Mouse (Mus musculus) MEL-GATA-1-ER (cell line): ENCODE measurements around the gene Myo1a.
A peak's percentile ranks its signal among the peaks of the same experiment; 100 is the strongest.

Experiments
- DNase-seq: peaks from one replicate; pipeline ENCODE4 v3.0.0-alpha.2; 2012; ENCODE audit warnings: low read depth; ENCODE audit errors: extremely low read depth

Gene Myo1a

GRCm38 (mm10) chr10:127725136-127725535 is 20.2 kb downstream of the Myo1a start:
- DNase-seq: no peak

DNA sequence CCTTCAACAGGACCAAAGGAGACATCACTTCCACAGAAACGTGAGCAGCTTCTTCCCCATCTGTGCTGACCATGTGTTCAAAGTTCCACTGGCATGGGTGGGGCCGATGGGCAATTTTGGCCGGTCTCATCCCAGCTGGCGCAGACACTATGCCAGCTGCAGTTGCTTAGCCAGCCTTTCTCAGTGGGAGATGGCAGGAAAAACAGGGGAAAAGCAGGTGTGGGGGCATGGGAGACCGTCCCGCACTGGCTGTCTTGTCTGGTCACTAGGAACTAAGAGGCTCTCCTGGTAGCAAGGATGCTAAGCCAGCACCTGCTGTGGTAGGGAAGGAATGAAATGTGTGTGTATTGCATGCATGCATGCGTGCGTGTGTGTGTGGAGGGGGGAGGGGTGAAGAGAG is 23.5 kb downstream of the Myo1a start:
- no peak for DNase-seq

GRCm38 (mm10) chr10:127730285-127730932 is 25.4 kb downstream of the Myo1a start:
- DNase-seq: no peak

DNA sequence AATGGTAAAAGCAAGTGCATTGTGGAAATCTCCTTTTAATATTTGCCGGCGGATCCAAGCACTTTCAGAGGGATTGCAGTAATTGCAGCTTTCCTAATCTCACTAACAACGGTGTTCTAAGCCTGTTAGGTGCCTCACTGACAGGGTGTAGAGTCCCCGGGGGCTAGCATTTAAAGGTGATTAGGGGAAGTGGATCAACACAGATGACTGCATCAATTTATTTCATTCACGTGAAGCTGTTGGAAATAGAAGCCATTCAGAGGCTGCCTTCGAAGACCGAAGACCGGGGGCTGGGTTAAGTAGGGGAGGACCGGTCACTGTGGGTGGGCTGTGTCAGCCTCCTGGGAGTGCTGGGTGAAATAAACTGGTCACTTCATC is 26.0 kb downstream of the Myo1a start:
- DNase-seq: no peak

DNA sequence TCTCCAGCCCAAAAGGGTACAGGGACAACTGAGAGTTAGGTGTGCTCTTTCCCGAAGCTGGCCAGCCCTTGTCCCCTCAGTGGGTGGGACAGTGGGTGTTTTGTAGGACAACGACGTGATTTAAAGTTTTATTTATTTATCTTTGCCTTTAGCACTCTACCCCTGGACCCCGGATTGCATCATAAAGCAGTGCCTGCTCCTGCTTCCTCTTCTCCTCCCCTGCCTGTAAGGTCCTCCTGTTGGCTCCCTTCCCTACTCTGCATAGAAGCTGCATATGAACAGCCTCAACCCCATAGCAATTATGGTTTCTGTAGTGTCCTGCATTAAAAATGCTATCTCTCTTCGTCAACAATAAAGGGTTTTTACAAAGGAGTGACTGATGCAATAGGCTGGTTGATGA is 26.4 kb downstream of the Myo1a start:
- no peak for DNase-seq

- no peak for DNase-seq
These were observed 29.5 kb downstream of the Myo1a start for GRCm38 (mm10) chr10:127734434-127734833.

GRCm38 (mm10) chr10:127736266-127736665 is 31.3 kb downstream of the Myo1a start:
- no peak for DNase-seq

DNA sequence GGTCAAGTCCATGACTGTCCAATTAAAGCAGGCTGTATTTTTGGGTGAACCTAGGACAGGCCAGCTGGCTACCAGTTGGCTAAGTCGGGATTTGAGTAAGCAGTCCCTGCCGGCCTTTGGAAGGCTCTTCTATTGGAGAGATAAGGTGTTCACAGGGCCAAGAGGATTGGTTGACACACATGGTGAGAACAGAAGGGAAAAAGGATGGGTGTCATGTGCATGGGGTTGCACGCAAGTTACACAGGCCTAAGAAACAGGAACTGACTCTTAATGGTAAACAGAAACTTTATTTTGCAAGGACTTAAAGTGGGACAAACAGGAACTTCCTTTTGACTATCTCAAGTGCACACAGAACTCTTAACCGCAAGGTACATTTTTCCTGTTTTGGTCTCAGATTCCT is 31.9 kb downstream of the Myo1a start:
- peak; percentile 88 for DNase-seq

DNA sequence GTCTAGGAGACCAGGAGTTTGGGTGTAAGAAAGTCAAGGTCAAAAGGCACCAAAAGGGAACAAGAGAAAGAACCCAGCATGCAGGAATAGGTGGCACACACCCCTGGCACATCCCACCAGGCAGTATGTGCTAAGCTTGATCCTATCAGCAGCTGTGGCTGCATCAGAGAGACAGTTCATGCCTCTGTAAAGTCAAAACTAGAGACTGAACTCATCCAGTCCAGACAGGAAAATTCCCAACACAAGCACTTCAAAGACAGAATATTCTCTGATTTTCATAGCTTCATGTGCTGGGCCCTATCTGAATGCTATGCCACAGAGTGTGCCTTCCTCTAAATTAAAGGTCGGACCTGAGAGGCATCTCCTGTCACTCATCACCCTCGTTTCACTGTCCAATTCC is 32.6 kb downstream of the Myo1a start:
- DNase-seq: no peak

GRCm38 (mm10) chr10:127738151-127738882 is 33.3 kb downstream of the Myo1a start:
- DNase-seq: peak; percentile 70

GRCm38 (mm10) chr10:127739083-127739660 is 34.2 kb downstream of the Myo1a start, which contains the start of gene Zbtb39:
TSS of gene Zbtb39 (plus strand) at chr10:127739538.
- DNase-seq: no peak

GRCm38 (mm10) chr10:127739661-127740161 is 34.7 kb downstream of the Myo1a start:
- no peak for DNase-seq

- no peak for DNase-seq
These were observed 39.7 kb downstream of the Myo1a start for GRCm38 (mm10) chr10:127744661-127745060.

- no peak for DNase-seq
These were observed 40.9 kb downstream of the Myo1a start for GRCm38 (mm10) chr10:127745886-127746285.

GRCm38 (mm10) chr10:127747254-127747653 is 42.3 kb downstream of the Myo1a start:
- no peak for DNase-seq

DNA sequence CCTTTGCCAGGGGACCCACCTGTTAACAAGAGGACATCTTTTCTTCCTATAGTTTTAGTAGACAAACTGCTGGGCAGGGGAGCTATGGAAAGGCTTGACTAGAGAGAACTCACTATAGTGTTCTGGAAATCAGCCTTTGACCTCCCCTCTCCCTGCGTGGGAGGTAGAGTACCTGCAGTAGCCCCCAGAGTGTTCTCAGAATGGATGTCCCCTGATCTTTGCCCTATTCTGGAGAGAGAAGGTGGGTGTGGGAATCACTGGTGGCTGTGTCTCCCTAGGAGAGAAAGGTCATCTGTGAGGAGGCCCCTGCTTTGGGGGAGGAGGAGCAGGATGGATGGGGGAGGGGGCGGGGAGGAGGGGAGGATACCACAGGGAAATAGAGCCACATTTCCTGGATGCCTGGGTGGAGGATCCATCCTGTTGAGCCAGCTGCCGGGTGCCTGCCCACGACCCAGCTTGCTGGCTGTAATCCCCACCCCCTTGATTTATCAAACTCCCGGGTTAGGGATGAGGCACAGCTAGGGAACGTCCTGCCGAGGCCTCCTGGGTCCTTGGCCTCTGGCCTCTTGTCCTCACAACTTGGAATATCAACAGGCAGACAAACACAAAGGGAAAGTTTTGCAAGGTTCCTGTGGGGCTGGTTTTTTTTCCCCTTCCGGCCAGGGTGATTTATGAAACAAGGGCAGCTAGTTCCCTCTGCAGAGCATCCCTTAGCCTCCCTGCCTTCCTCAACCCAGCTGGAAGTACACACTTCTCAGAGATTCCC is 44.1 kb downstream of the Myo1a start:
- no peak for DNase-seq

DNA sequence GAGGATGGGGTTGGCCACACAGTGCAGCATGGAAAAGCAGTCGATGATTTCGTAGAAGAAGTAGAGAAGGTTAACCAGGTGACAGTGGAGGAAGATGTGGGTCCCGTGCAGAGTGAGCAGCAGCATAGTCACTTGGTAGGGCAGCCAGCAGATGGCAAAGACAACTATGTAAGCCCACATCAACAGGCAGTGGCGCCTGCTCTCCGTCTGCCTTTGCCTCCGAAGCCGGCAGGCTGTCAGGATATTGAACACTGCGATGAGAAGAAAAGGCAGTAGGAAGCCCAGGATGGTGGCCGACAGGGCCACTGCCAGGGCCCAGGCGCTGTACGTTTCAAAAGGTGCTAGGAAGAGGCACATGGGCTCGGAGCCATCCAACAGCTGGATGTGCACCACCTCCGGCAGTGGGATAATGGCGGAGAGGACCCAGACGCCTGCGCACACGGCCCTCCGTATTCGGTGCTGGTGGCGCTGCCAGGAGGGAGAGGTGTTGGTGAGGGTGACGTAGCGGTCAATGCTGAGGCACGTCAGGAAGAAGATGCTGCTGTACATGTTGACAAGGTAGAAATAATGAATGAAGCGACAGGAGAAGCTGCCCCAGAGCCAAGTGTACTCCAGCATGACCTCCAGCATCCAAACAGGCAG is 45.3 kb downstream of the Myo1a start:
- no peak for DNase-seq

DNA sequence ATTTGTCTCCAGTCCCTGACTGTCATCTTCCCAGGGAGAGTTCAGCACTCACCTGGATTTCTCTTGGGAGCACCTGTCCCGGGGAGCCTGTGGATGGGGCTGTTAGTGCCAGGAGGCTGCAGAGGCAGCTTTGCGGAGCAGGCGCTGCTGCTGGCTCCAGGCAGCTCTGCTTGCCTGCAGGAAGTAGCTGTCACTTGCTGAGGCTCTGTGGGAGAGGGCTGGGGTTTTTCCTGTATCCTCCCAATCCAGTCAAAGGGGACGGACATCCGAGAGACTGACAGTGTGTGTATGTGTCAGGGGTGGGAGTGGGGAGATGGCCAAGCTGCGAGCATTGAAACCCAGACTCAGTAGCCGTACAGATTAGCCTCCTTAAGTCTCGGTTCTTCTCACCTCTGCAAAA is 46.6 kb downstream of the Myo1a start, which contains the start of gene Gpr182:
TSS of gene Gpr182 (minus strand) at position 185 of the 400 bp plus-strand sequence.
- no peak for DNase-seq

DNA sequence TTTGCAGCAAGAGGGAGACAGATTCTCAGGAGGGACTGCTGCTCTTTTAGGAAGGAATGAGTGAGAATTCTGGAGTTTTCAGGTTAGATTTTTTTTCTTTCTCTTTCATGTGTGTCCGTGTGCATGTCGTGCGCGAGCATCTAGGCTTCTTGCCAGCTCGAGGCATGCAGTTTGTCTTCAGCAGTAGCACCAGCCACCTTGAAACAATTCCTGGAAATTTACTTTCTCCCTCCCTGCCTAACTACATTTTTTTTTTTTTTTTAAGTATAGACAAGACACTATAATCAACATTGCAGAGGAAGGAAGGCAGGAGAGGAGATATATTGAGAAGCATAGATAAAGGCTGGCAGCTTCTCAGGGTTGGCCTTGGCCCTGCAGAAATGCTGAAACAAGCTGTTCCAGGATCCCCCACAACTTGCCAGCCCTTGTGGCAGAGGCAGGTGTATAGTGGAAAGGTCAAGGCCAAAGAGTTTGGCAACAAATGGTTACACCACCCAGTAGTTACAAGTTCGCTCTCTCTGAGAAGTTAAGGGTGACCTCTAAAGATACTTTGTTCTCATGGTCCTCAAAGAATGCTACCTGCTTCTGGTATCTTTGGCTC is 49.7 kb downstream of the Myo1a start:
- no peak for DNase-seq

- no peak for DNase-seq
These were observed 50.3 kb downstream of the Myo1a start for GRCm38 (mm10) chr10:127755246-127755645.
